Mouse (Mus musculus): ENCODE data around the gene Bend4. TPM values are rescaled to one million over a fixed set of nuclear protein-coding genes. Genes with fewer than 3 reads are reported as not detected.

Bend4 gene
- total RNA-seq (2014; fragmentation: Nextera tagmentation) (0.85 and 1.0 TPM in 2 replicates), total RNA-seq (2017) (0.72 and 1.3 TPM in 2 replicates)

DNA sequence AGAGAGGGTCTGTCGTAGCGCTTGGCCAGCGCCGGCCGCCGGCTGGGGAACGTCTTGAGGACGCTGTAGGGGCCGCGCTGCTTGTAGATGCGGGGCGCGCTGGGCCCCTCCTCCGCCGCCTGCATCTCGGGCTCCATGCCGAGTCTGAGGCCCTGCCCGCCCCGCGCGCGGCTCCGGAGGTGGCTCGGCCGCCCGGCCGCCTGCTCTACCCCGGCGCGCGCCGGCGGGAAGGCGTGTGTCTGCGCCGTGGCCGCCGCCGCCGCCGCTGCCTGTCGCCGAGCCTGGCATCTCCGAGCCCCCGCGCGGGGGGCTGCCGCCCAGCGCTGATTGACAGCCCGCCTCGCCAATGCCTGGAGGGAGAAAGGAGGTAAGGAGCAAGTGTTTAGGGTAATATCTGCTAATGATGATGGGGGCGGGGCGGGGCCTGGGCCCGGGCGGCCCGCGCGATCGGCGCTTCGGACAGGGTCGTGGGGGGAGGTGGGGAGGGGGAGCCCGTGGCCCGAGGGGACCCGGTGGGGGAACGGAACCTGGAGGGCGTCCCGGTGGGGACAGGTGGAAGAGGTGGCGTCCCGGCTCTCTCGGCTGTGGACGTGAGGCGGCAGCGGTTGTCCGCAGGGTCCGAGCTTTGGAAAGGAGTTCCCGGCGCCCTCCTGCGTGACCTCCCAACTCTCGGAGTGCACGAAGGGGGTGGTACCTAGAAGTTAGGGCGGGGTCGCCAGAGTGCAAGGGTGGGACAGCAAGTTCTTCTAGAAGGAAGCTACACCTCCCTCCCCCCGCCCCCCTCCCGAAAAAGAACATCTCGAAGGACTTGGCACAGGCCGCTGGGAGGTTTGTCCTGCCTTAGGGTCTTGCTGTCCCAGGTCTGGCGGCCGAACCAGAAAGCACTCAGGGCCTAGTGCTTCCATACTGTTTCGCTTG, at the start of gene Bend4:
TSS of gene Bend4 (minus strand) at position 868 of the 918 bp plus-strand sequence.
- ATAC-seq (replicated peaks; ENCODE audit: poor library complexity, severe bottlenecking): peak; percentile 61

DNA sequence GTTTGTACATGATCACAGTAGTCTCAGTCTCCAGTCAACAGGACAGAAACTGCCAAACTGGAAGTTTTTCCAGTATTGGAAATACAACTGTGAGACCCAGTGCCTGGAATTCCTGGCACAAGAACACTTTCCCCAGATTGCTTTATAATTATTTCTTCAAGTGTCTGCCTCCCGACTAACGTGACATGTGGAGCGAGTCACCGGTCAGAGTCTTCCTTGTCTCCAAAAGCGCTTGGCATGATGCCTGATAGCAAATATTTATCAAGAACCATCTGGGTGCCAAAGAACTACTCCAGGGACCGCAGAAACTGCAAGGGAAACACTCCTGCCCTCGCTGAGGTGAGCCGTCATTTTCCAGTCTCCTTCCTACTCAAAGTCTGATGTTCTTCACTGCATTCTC, 45.6 kb upstream of the Bend4 start:
- ATAC-seq (replicated peaks; ENCODE audit: poor library complexity, severe bottlenecking): no peak

DNA sequence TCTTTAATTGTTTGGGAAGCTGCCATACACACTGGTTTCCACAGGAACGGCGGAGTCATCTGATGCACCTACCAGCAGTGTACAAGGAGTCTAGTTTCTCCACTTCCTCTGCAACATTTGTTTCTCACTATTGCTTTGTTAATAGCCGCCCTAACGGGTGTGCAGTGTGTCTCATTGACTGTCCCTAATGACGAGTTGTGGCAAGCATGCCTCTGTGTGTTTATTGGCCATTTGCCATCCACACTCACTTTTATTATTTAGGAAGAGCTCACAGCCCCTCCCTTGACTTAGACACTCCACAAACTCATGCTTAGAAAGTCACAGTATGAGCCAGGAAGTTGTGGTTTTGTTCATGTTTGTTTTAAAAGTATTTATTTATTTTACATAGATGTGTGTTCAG, 45.0 kb upstream of the Bend4 start:
- ATAC-seq (replicated peaks; ENCODE audit: poor library complexity, severe bottlenecking): no peak

DNA sequence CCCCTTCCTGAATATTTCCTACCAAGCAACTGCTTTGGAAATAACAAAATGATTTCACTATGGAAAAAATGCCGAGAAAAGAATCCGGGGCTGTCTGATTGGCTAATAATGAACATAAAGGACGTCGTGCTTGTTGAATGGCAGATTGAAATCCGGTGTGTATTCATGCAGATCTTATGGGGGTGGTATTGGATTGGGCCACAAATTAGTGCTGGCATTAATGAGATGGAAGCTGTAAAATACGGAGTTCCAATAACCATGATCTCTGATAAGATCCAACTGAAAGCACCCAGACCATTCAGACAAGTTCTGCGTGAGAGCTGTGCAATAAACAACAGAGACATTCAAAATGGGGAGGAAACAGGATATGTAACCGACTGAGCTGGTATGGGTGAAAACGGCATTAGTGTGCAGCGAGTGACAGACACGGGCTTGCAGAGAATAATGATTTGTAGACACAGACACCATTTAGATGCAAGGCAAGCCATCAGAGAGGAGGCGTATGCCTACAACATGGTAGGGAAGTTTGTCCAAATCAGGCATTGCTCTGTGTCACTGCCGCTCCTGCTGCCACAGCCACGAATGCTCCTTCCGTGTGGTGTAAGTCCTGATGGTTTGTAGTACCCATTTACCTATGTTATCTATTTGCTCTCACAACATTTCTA, 38.9 kb upstream of the Bend4 start:
- ATAC-seq (replicated peaks; ENCODE audit: poor library complexity, severe bottlenecking): no peak

DNA sequence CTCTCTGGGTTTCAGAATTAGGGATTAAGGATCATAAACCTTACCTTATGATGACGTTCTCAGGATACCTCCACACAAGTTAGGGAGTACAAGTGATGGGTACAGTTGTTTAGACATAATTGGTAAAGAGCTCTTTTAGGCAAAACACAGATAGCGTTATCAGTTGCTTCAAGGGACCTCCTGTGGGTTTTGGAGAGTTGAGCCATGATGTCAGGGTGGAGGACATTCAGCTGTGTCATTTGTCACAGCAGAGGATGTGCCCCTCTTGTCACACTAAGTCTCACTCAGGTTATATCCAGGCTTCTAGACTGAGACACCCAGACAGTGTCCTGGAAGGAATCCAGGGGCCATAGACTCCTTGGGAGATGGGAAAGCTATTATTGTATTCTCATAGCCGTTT, 36.8 kb upstream of the Bend4 start:
- ATAC-seq (replicated peaks; ENCODE audit: poor library complexity, severe bottlenecking): no peak

DNA sequence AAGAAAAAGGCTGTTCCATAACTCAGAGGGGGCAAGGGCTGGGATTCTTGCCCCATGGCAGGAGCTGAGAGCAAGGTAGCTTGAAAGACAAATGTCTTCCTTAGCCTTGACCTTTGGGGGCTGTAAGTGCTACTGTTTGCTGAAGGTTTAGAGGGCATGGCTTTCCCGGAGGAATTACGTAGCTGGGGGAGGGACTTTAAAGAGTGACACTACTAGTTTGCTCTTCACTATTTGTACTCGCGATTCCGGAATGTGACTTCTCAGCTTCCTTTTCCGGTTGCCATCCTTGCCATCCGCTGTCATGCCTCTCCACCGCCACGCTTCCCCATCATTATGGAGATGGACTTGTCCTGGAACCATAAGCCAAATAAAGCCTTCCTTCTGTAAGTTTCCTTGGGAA, 35.5 kb upstream of the Bend4 start:
- ATAC-seq (replicated peaks; ENCODE audit: poor library complexity, severe bottlenecking): no peak

DNA sequence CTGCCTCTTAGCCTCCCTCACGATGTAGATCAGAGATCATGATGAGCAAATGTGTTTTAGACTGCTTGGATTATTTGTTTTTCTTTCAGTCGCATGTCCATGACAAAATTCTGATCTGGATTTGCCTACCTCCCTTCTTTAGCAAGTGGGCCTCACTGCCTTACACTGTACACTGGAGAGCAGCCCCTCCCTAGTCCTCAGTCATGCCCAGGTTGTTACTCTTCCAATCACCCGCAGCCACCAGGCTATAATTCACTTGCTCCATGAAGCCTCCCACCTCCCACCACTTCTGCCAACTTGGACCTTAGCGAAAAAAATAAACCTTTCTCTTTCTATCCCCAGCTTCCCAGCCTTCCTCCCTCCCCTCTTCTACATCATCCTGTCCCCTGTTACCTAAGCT, 34.2 kb upstream of the Bend4 start:
- ATAC-seq (replicated peaks; ENCODE audit: poor library complexity, severe bottlenecking): no peak

DNA sequence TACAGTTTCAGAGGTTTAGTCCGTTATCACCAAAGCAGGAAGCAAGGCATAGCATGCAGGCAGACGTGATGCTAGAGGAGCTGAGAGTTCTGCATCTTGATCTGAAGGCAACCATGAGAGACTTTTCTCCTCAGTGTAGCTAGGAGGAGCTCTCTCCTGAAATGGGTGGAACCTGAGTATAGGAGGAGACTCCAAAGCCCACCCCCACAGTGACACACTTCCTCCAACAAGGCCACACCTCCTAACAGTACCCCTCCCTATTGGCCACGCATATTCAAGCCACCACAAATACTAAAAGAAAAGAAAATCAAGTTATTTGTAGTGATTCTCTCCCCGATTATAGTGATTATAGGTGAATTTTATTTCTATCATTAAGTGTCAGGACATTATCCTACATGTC, 28.7 kb upstream of the Bend4 start:
- no peak for ATAC-seq (replicated peaks; ENCODE audit: poor library complexity, severe bottlenecking)

DNA sequence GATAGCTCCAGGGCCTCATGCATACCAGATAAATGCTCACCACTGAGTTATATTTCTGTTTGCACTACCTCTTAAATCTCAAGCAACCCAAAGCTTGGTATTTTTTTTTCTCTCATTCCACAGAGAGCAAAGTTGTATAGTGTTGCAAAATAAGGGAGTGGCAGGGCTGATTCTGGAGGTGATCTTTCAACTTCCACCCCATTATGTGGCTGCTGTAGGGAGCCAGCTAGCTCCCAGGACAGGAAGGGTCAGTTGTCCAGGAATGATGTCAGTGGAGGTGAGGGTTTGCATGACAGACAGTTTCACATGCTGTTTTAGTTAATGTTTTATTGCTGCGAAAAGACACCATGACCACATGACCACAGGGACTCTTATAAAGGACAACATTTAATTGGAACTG, 26.2 kb upstream of the Bend4 start:
- no peak for ATAC-seq (replicated peaks; ENCODE audit: poor library complexity, severe bottlenecking)

DNA sequence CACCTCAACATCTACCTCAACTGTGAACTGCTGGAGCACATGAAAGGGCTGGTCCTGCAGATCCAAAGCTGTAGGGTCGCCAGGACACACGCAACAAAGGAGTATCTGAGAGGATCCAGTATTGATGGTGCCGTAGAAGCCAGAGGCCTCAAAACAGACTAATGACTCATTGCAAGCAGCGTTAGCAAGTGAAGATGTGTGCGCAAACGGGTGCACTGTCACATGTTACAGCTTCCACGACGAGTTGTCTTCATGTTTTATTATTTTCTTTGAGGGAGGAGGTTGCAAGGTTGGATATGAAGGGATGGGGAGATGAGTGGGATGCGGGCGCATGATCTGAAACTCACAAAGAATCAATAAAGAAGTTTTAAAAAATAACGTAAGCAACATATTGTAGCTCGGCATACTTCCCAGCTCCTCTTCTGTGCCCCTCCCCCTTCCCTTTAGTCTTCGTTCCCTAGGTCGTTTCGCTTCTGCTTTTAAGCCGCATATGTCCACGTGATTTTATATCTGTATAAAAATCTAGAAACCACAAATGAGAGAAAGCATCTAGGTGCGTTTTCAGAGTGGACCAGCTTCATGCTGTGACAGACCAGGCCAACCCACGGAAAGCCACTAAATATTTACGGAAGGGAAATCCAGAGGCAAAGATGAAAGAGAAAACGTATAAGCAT, 22.0 kb upstream of the Bend4 start:
- ATAC-seq (replicated peaks; ENCODE audit: poor library complexity, severe bottlenecking): peak; percentile 88

DNA sequence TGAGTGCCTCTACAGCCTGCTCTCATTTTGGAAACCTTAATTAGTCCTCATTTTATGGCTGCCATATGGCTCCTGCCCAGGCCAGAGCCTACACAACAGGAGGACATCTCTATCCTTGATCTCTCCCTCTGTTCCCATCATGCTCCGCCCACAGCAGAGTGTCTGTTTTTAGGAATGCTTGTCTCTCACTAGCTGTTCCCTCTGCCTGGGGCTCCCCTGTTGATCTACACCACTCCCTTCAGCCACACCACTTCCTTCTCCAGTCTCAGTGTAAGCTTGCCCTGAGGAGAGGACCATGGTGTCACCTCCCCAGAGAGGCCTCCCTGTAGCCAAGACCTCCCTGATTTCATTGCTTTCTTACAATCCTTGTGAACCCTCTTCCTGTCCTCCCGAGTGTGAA, 18.4 kb upstream of the Bend4 start:
- ATAC-seq (replicated peaks; ENCODE audit: poor library complexity, severe bottlenecking): no peak

DNA sequence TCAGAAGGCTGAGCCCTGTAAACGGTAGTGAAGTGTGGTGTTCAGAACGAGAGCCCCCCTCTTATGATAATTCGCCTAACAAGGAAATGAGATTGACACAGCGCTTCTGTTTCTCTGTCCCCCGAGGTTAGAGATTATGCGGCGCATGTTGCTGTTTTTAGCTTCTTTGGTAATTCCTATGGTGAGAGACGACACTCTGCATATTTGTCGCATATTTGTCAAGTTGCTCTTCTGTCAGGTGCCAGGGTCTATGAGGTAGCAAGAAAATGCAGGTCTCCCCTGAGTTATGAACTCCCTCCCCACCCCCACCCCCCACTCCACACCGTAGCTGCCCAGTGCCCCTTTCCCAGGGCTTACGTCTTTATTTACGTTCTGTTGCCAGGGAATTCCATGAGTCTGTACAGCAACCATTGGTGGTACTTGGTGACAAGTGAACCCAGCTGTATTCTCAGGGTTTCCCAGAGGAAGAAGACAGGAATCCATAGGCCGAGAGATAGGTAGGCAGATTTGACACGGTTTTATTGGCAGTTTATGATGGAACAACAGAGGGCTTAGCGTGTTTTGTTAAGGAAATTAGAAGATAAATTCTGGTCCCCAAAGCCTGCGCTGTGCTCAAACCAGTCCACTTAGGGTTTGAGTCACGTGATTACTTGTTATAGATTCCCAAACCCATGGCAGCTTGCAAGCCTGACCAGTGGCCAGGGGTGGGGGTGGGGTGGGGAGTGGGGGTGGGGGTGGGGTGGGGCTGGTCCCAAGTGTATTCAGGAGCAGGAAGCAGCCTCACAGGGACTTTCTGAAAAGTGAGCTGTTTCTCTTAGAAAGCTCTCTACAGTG, 16.3 kb upstream of the Bend4 start:
- ATAC-seq (replicated peaks; ENCODE audit: poor library complexity, severe bottlenecking): no peak

DNA sequence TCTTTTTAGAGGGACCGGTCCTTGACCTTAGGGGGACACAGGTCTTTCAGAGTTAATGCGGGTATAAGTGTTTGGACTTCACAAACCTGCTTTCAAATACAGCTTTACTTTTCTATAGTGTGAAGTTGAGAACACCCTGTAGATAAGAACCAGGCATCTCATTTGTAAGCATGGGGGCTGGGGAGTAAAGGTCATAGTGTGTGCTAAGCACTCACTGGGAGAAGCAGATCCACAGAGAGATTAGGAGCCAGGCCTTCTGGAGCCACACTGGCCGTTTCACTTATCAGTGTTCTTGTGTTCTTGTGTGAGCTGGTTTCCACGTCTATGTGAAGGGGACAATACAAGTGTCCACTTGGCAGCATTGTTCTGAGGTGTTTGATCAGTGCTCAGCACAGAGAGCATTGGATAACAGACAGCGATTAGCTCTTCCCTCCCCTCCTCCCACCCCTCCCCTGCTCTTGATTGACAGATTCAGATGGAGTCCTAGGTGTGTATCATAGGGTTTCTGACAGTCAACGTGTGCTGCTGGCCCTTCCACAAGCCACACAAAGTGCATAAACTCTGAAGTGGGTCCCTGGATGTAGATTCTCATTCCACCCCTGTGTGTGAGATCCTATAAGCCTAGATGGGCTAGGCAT, 14.8 kb upstream of the Bend4 start:
- no peak for ATAC-seq (replicated peaks; ENCODE audit: poor library complexity, severe bottlenecking)

DNA sequence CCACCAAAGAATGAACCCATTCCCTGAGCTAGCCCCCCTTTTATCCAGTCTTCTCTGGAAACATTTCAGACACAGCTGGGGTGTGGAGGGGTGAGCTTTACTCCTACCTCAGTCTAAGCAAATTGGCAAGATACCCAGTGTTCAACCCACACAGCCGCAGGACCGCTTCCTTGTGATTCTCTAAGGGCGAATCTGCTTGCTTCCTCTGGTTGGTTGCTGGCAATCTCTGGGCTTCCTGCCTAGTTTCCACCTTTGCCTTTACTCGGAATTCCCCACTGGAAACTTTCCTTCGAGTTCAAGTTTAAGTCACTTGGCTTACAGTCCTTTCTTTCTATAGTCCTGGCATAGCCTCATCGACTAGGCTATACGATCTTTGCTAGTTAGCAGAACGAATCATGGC, 12.5 kb upstream of the Bend4 start:
- ATAC-seq (replicated peaks; ENCODE audit: poor library complexity, severe bottlenecking): no peak

DNA sequence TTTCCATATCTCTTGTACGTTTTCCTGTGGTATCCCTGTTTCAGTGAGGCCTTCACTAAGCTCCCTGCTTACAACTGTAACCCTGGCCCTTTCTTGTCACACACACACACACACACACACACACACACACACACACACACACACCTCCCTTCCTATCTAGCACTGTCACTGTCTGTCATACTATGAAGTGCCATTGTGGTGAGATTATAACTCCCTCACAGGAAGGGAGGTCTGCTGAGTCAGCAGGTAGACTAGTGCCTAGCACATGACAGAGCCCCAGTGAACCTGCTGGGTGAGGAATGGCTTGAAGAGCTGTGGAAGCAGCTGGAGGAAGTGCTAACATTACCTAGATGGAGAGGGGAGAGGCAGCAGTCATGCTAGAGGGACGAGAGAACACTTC, 9.3 kb upstream of the Bend4 start:
- peak; percentile 89 for ATAC-seq (replicated peaks; ENCODE audit: poor library complexity, severe bottlenecking)

DNA sequence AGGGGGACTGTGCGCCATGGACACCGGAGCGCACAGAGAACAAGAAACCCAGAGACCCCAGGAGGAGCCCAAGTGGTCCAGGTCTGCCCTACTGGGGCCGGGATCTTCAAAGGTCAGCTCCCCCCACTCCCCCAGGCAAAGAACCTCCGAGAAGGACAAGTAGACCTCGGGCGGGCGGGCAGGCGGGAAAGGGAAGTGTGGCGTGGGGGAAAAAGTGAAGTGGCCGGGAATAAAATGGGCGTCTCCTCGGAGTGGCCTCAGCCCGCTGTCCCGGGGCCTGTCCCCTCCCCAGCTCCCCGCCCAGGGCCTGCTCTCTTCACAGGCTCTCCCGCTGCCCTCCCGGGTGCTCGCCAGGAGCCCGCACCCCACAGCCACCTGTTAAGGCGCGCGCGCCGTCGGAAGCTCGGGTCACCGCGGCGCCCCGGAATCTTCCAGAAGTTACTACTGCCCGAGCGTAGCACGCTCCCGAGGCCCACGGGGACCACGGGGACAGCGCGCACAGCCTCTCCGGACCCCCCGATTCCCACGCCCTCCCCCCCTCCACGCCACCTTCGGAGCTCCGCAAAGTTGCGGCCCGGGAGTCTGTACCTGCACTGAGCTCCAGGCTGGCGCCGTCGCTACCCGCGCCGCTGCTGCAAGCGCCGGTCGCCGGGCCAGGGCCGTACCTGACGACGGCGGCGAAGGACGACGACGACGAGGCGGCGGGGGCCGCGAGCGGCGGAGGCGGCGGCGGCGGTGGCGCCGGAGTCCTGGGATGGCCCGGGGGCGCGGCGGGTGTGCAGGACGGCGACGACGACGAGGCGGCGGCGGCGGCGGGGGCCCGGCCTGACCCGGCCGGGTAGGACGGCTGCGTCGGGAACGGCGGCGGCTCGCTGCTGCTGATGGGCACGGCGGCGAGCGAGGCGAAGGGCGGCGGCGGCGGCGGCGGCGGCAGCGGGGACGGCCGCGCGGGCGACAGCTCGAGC, 1.4 kb downstream of the Bend4 start:
- peak; percentile 60 for ATAC-seq (replicated peaks; ENCODE audit: poor library complexity, severe bottlenecking)

DNA sequence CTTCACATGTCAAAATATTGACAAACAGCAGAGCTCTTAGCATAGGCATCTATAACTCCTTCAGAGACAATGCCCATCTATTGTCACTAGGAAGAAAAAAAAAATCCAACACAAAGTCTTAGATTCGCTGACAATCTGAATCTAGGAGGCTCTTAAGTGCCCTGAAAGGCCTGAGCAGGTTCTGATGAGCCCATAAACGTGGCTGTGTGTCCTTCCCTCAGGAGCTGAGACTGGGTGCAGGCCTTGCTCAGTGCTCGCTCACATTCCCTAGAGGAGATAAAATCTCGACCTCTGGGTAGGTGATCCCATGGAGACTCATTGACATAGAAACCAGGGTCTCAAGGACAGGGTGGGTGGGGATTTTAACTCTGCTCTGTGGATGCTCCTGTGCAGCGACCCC, 2.1 kb downstream of the Bend4 start:
- no peak for ATAC-seq (replicated peaks; ENCODE audit: poor library complexity, severe bottlenecking)

DNA sequence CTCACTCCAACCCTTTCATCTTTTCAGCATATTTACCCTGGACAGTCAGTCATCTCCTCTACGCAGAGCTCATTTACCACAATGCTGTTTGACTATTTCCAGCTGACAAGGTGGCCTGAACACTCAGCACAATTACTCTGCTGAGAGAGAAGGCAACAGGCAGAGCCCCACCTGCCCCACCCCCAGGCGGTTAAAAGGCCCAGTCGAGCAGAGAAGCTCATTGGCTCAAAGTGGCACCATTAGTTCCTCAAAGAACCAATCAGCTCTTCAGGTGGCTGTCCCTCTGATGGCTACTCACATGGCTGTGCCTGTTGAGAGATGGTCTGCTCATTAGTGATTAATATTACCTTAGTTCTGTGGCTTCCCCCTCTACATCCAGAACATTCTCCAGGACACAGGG, 3.5 kb downstream of the Bend4 start:
- ATAC-seq (replicated peaks; ENCODE audit: poor library complexity, severe bottlenecking): no peak

DNA sequence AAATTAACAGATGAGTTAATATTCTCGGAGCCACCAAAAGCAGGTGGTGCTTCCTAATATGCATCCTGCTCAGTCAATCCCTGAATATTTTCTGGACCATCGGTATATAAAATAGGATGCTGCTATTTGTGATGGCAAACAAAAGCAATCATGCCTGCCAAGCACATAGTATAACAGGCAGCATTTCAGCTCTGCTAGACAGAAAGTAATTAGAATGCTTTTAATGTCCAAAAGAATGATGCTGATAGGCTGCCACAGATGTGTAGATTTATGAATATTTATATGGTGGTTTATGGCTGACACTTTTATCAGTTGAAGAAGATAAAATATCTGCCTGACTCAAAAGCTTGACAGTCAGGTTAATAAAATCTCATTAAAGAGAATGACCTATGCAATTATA, 4.1 kb downstream of the Bend4 start:
- no peak for ATAC-seq (replicated peaks; ENCODE audit: poor library complexity, severe bottlenecking)
